Mouse (Mus musculus) monocyte, adult 5-6 weeks (primary cell): ENCODE results near the gene Unc5a. TPM values are rescaled to one million over a fixed set of nuclear protein-coding genes. Genes with fewer than 3 reads are reported as not detected.

ENCODE experiments used
- ATAC-seq: fragments of 153-309, 156-312 bp; replicated peaks from 2 replicates; pipeline ENCODE4 v1.8.0; 2017; ENCODE audit warnings: mild to moderate bottlenecking; ENCODE audit not compliant: low TSS enrichment, insufficient number of reproducible peaks, severe bottlenecking, poor library complexity, low FRiP score
- total RNA-seq: library from RNA; stranded (forward); fragments of 200-1000, 200-491, 200-594 nt; gene quantifications from 3 replicates; pipeline ENCODE4 v1.2.3, GENCODE M21; 2017

The Unc5a gene
- total RNA-seq, 1 experiment from 2014 or later, result 6.8 TPM

GRCm38 (mm10) chr13:55020051-55020450 lies 70.8 kb downstream of the Unc5a start:
- ATAC-seq, result peak; percentile 44

GRCm38 (mm10) chr13:55021194-55021779 lies 72.1 kb downstream of the Unc5a start, which contains the start of gene Hk3:
TSS of gene Hk3 (minus strand) at chr13:55021385.
- ATAC-seq, result peak; percentile 36

GRCm38 (mm10) chr13:55022256-55022655 lies 73.0 kb downstream of the Unc5a start:
- no peak for ATAC-seq

GRCm38 (mm10) chr13:55022715-55023114 lies 73.5 kb downstream of the Unc5a start:
- peak; percentile 9; the same call in 1 of the 2 replicates for ATAC-seq

- no peak for ATAC-seq
Measured at GRCm38 (mm10) chr13:55024215-55024614, 75.0 kb downstream of the Unc5a start.

GRCm38 (mm10) chr13:55040016-55040415 lies 90.8 kb downstream of the Unc5a start:
- ATAC-seq, result peak; percentile 90

GRCm38 (mm10) chr13:55047706-55048105 lies 98.5 kb downstream of the Unc5a start:
- no peak for ATAC-seq

Other genes with a start within 250 kb of the Unc5a start
- gene Cdhr2, start 247.9 kb upstream of the Unc5a start, total RNA-seq, result 0.10 TPM in 1 of 3 replicates, not detected in the others
- gene Gprin1, start 199.5 kb upstream of the Unc5a start, total RNA-seq, result not detected in 3 replicates
- gene Sncb, start 182.8 kb upstream of the Unc5a start, total RNA-seq, result not detected in 3 replicates
- not detected in 3 replicates for gene Eif4e1b, start 165.4 kb upstream of the Unc5a start, total RNA-seq
- gene Tspan17, start 160.0 kb upstream of the Unc5a start, total RNA-seq, result 6.9 to 18.5 TPM (median 8.1 TPM) in 3 replicates
- gene Hk3, start 72.0 kb downstream of the Unc5a start, total RNA-seq, result 27.2 to 72.1 TPM (median 36.8 TPM) in 3 replicates
- gene Uimc1, start 150.9 kb downstream of the Unc5a start, total RNA-seq, result 113 to 135 TPM (median 117 TPM) in 3 replicates
- 7.7 to 20.2 TPM (median 15.8 TPM) in 3 replicates for gene Zfp346, start 155.9 kb downstream of the Unc5a start, total RNA-seq
- not detected in 3 replicates for gene Gm17617, start 184.1 kb downstream of the Unc5a start, total RNA-seq
- not detected in 3 replicates for gene Fgfr4, start 203.2 kb downstream of the Unc5a start, total RNA-seq